Mouse (Mus musculus) layer of hippocampus, adult 18-20 months (tissue): ENCODE data around the gene Nolc1. TPM values are rescaled to one million over a fixed set of nuclear protein-coding genes. Genes with fewer than 3 reads are reported as not detected.
"Not testable (repeated sequence)": the region's sequence is repeated elsewhere in the genome, so short reads cannot be mapped to it uniquely, and the experiment has no call there.

ENCODE experiments used
- DNase-seq, 2 experiments: peaks; one replicate each; pipeline ENCODE4 v3.0.0; 2022; ENCODE audit warnings: low spot score in 2 of 2
- total RNA-seq, 2 experiments: library from RNA; stranded (reverse); gene quantifications; 2 replicates each; pipeline ENCODE4 v1.2.3; 2021

Nolc1 gene
- total RNA-seq, 2 experiments from 2014 or later: 56.2 to 56.4 TPM

DNA sequence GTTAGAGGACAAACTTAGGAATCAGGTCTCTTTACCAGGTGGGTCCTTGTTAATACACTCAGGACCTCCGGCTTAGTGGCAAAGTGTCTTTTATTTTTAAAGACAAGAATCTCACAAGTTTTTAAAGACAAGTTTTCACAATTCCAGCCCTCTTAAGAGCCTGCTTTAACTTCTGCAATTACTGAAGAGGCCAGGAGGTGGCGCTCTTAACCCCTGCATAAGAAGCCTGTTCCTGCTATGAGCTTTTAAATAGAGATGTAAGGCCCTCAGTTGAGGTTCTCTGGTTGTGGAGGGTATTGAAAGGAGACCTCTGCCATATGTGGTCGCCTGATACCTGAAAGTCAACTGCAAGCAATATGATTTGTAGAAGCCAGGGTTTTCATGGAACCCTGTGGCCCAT lies 10.7 kb downstream of the Nolc1 start:
- peak; percentile 32 to 75 for DNase-seq

DNA sequence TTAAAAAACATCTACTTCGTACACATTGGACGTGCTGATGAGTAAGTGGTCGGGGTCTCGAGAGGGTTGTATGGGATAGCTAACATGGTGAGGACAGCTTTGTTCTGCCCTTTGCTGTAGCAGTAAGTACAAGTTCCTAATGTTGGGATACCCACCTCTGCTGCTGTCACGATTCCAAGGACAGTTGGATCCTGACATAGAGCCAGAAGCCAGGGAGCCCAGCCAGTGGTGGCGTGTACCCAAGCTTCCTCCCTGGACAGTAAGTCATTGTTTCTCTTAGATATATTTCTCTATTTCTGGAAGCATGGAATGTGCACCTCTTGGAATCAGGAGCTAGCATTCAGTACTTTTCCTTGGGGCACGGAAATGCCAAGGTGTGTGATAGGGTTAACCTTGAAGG lies 12.2 kb downstream of the Nolc1 start:
- no peak for DNase-seq

DNA sequence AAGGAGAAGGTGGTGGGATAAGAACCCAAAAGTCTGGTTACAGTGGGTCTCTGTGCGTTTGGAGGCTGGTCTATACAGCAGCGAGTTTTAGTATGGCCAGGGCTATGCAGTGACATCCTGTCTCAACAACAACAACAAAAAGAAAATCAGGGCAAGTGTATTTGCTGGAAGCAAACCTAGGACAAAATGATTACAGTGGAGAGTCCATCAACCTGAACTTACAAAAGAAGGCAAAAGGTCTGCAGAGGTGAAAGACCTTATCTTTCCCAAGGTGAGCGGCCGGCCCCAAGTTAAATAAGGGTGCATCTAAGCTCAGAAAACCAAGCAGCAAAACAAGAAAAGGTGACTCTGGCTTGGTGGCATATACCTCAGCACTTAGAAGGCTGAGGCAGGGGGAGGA lies 16.0 kb downstream of the Nolc1 start:
- DNase-seq: no peak

DNA sequence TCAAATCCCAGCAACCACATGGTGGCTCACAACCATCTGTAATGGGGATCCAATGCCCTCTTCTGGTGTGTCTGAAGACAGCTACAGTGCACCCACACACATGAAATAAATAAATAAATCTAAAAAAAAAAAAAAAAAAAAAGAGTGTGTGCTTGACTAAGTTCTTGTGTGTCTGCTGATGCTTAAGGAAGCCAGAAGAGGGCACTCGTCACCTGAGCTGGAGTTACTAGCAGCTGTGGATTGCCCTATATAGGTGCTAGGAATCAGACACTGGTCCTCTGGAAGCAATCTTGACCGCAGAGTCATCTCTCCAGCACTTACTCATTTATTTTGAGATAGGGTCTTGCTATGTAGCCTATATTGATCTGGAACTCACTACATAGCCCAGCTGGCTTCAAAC lies 18.5 kb downstream of the Nolc1 start:
- DNase-seq: no peak

DNA sequence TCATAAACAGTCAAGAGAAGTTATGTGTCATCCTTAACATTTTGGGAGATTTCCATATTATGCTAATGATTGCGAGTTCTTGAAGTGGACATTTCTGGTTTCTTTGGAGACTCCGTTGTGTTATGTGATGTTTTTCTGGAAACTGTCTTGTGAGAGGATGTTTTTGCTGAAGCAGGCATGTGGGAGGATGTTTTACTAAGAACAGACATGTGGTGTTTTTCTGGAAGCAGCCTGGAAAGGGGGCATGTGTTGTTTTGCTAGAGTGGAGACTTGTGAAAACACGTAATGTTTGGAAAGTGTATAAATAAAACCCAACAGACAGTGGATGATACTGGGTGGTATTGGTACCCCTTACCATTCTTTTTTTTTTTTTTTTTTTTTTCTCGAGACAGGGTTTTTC lies 19.6 kb downstream of the Nolc1 start:
- DNase-seq: peak; percentile 30 to 53

DNA sequence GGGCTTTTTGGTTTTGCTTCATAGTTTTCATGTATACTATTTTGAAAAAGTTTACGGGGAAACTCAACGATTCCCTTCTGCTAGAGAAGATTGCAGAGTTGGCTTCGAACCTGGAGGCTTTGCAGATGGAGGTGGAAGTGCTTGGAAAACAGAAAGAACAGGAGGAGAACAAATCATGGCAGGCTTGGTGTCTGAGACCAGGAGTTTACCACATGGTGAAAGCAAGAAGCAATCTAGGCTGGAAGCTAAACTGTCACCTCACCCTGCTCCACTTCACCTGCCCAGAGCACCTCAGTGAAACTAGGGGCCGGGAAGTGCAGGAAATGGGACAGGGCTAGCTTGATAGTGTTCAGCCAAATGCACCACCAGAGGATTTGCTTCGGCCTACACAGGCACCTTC lies 20.7 kb downstream of the Nolc1 start:
- DNase-seq: no peak

DNA sequence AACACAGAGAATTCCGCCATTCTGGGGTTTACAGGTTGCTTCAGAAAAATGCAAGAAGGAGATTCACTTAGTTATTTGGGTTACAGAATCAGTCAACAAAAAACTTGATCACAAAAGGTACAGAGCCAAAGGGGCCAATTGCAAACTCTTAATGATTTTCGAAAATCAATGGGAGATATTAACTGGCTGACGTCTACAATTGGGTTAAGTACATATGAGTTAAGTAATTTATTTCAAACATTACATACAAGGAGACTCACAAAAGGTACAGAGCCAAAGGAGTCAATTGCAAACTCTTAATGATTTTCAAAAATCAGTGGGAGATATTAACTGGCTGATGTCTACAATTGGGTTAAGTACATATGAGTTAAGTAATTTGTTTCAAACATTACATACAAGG lies 23.9 kb downstream of the Nolc1 start:
- no peak for DNase-seq

DNA sequence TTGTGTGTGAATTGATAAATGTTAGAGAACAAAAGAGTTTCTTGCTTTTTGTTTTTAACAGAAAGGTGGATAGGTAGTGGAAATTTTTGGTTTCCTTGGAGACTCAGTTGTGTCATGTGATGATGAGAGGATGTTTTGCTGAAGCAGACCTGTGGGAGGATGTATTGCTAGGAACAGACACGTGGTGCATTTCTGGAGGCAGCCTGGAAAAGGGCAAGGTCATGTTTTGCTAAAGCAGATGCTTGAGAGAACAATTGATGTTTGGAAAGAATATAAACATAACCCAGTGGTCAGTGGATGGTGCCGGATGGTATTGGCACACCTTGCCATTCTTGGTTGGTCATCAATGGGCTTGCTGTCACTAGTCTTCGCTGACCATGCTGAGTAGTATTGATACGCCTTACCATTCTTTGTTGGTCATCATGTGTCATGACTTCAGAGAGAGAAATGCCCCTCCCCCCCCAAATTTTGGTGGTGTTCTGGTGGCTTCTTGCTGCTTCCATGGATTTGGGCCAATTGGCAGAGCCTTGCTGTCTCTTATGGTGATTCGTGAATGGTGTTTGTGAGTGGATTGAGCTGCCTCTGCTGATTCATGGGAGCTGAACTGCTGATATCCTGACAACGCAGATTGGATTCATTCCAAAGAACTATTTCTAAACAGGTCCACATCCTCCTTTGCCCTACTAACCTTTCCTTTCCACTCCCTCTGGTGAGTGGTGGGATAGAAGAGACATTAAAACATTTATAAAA lies 27.9 kb downstream of the Nolc1 start:
- DNase-seq: no peak

DNA sequence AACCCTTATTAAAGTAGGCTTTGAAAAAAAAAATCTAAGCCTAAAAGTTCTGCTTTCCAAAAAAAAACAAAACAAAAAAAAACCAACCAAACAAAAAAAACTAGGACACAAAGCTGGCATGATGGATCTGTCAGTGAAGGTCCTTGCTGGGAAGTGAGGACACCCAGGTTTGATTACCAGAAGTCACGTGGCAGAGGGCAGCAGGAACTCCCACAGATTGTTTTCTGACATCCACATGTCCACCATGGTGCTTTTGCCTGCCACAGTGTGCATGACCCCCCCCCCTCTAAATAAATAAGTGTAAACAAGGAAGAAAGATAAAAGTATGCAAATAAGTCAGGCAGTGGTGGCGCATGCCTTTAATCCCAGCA lies 28.5 kb downstream of the Nolc1 start:
- DNase-seq: no peak

DNA sequence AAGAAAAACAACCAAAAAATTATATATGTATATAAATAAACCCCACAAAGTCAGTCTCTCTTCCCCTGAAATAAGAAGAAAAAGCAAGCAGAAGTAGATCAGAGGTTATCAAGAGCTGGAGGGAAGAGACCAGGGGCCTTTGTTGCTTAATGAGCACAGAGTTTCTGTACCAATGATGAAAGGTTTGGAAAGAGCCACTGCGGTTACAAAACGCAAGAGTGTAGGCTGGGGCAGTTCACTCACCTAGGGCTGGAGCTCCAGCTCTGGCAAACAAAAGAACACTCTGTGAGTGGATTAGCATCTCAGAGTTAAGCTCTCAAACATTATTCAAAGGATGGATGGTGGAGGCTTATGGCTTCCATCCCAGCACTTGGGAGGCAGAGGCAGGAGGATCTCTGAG lies 34.6 kb downstream of the Nolc1 start:
- DNase-seq: no peak

DNA sequence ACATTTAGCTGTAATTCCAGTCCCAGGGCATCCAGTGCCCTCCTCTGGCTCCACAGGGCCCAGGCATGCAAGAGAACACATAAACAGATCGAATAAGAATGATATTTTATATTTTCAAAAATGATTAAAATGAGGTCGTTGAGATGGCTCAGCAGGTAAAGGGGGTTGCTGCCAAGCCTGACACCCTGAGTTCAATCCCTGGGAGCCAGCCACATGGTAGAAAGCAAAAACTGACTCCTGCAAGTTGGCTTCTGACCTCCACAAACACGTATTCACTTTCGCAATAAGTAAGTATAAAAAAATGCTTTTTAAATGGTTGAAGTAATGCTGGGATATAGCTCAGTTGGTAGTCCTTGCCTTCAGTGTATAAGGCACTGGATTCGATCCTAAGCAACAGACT lies 35.1 kb downstream of the Nolc1 start:
- no peak for DNase-seq

DNA sequence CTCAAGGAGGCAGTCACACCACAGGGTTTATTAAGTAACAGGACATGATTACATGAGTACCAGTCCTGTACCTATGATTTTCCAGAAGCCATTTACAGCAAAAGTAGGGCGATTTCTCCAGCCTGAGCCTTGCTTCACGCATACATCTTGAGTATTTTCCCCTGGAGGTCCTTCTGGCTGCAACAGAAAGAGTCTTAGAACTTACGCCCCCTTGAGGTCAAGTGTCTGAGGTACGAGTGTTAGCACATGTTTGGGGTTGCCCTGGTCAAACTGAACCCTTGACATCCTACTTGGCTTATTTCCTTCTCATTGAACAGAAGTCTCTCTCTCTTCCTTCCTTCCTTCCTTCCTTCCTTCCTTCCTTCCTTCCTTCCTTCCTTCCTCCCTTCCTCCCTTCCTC lies 39.0 kb downstream of the Nolc1 start:
- DNase-seq: no peak

DNA sequence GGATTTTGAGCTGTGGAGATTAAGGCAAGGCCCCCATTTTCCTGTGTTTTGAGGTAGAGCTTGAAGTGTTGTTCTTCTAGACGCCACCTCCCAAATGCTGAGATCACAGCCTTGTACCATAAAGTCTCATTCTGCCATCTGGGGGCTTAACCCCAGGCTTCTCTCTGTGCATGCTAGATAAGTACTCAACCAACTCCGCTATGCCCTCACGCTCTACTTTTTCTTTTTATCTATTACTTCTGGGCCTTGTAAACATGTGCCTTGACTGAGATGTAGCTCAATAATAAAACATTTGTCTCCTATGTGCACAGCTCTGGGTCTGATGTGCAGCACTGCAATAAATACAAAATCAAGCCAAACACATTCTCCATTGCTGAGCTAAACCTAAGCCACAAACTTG lies 43.8 kb downstream of the Nolc1 start:
- DNase-seq: no peak

DNA sequence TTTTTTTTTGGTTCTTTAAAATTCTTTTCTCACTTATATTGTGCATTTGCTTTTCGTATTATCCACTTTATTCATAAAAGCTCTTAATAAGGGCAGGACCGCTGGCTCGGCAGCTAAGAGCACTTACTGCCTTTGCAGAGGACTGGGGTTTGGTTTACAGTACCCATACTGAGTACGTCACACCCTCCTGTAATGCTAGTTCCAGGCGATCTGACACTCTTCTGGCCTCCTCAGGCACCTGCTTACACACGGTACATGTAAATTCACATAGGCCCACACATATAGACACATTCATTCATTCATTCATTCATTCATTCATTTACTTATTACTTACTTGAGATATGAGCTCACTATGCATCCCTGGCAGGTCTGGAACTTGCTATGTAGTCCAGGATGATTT lies 45.2 kb downstream of the Nolc1 start:
- DNase-seq: no peak

DNA sequence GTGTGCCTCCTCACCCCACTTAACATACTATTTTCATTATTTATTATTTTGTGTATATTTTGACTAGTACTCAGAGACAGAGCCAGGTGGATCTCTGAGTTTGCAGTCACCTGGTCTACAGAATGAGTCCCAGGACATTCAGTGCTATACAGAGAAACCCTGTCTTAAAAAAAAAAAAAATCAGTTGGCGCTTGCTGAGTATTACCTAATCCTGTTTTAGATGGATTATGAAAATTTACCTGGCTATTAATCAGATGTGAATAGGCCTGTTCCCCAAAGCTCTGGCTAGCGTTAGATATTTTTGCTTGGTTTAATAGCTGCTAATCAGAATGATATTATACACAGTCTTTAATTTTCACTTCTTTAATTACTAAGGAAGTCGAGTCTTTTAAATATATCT lies 48.2 kb downstream of the Nolc1 start:
- no peak for DNase-seq

DNA sequence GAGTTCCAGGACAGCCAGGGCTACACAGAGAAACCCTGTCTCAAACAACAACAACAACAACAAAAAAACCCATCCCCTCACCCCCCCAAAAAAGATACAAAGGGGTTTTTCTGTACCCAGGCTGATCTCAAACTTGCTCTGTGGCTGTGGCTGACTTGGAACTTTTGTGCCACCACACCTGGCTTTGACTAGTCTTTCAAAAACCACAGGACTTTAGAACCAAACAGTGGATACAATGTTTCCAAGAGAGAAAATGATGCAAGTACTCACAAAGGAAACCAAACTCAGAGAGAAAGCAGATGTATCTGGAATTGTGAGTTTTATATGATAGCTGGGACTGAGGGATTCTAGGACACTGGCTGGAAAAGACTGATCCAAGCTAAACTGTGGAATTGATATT lies 49.0 kb downstream of the Nolc1 start:
- no peak for DNase-seq

DNA sequence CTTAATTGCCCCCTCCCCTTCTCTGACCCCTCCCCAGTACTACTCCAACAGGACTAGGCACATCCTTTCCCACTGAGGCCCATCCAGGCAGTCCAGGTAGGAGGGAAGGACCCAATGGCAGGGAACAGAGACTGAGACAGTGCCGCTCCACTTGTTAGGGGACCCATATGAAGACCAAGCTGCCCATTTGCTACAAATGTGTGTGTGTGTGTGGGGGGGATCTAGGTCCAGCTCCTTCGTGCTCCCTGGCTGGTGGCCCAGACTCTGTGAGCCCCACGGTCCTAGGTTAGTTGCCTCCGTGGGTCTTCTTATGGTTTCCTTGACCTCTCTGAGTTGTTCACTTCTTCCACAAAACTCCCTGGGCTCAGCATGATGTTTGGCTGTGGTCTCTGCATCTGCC lies 50.6 kb downstream of the Nolc1 start:
- no peak for DNase-seq

DNA sequence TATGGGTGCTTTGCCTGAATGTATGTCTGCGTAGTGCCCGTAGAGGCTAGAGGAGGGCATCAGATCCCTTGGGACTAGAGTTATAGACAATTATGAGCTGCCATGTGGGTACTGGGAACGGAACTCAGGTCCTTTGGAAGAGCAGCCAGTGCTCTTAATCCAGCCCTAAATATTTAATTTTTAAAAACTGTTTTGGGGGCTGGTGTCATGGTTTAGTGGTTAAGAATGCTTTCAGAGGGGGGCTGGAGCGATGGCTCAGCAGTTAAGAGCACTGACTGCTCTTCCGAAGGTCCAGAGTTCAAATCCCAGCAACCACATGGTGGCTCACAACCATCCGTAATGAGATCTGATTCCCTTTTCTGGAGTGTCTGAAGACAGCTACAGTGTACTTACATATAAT lies 54.1 kb downstream of the Nolc1 start:
- not testable (repeated sequence) for DNase-seq

DNA sequence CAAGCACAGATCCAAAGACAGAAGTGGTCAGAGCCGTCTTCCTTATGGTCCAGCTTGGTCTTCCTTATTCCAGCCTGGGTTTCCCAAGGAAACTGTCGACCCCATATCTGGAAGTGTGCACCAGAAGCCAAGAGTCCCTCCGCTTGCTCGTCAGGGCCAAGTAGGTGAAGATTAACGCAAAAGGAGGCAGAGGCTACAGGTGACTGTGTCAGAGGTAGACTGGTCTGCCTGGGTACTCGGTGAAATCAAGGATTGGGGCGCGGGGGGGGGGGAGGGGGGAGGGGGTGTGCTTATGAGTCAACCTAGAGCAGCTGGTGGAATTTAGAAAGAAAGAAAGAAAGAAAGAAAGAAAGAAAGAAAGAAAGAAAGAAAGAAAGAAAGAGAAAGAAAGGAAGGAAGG lies 55.6 kb downstream of the Nolc1 start:
- DNase-seq: no peak

DNA sequence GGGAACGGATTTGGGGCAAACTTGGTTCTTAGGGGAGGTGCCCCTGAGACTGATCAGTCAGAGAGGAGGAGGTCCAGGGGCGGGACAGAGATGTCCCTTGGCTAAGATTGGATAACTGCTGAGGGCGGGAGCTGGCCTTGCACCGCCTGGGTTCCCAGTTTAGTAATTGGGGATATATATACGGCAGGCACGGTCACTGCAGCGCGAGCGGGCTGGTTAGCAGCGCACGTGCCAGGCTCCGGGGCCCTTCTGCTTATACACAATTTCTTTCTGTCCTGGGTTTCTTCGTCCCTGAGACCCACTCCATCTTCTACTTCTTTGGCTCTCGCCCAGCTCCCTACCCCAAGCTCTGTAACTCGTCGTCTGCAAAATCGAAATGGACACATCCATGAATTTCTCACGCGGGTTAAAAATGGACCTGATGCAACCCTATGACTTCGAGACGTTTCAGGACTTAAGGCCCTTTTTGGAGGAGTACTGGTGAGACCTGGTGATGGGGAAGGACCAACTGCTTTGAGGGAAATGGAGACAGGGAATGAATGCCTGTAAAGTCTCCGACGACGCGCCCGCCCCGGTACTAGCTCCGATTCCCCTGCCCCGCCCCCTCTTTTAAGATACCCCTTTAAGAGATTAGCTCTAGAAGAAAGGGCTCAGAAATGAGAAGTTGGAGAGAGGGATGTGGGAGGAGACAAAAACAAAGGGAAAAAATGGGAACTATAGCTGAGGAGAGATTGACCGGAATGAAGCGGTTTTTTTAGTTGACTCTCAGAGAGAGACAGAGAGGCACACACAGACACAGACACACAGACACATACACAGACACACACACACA lies 56.2 kb downstream of the Nolc1 start, which contains the start of gene Elovl3:
TSS of gene Elovl3 (plus strand) at position 204 of the 832 bp plus-strand sequence.
- no peak for DNase-seq

DNA sequence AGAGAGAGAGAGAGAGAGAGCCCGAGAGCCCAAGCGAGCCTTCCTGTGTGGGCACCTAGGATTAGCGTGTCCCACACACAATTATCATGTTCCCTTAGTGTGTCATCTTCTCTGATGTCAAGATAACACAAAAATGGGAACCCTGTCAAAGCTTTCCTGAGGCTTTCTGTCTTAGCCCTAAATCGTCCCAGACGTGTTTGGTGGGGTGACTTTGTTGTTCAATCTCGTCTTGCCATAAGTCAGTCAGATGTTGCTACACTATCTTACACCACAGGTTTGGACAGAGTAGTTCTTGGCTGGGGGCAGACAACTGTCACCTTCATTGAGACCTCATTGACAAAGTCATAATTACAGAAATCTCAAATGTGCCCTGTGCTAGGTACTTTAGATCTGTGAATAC lies 56.9 kb downstream of the Nolc1 start:
- DNase-seq: no peak
